Mouse (Mus musculus) spleen, adult 2 months (tissue): Measurements from ENCODE around the gene Cfap161.

ENCODE experiments used
- CTCF ChIP-seq: fragments of 200-500 bp; IDR thresholded peaks from 2 replicates; pipeline ENCODE4 v1.5.1; 2011; ENCODE audit warnings: mild to moderate bottlenecking, inconsistent platforms; ENCODE audit not compliant: insufficient read depth, insufficient read length, insufficient replicate concordance; ENCODE audit errors: extremely low read depth
- POLR2A ChIP-seq: fragments of 200-500 bp; IDR thresholded peaks from 2 replicates; pipeline ENCODE4 v1.6.1; 2011; ENCODE audit warnings: low read depth, low read length, inconsistent platforms

DNA sequence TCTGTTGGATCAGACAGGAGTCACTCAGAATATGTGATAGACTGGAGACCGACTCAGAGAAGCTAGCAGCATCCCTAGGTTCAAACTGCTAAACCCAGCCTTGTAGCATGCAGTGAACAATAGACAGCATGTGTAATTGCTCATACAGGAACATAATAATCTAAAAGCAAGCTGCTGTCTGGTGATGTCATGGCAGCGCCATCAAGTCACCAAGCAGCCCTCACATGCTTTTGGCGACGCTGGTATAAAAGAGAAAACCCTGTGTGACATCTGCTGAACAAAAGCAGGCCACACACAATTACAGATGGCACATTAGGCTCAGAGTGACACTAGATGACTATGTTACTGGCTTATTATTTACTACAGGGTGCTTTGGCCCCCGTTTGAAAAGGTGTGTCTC is 1.5 kb upstream of the Cfap161 start:
- TF ChIP-seq CTCF (no peak), POLR2A (no peak)
